Mouse (Mus musculus): ENCODE data around the gene Garnl3.

DNA sequence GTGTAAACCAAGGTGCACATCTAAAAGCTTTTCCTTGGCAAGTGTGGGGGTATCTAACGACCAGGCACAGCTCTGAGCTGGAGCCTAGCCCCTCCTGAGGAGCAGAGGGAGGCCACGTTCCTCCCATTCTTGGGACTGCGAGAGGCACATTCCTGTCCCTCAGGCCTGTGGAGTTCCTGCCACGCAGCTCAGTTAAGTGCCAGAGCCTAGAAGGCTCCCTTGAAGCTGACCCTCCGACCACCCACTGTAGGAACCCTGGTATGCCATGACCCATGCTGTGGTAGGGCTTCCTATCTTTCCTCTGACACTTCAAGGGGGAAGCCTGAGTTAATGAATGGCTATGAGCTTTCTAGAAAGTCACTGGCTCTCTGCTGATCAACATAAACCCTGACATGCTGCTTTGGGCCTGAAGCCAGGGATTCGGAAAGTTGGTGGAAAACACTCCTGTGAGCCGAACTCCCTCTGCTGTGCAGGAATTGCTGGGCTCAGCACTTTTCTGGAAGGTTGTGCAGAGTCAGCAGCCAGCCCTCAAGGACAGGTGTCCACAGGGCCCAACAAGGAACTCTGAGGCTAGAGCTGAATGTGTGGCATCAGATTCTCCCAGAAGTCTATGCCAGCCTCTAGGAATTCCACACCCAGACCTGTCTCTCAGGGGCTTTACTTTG, 34.4 kb upstream of the Garnl3 start:
- TF ChIP-seq CTCF (IDR thresholded peaks at IDR 0.05; ENCODE audit: low read depth): no peak
- no peak for TF ChIP-seq EP300 (IDR thresholded peaks at IDR 0.05; ENCODE audit: low read depth)

Data from liver, postnatal 0 days (tissue).